Mouse (Mus musculus): ENCODE data around the gene Phkg2. TPM values are rescaled to one million over a fixed set of nuclear protein-coding genes. Genes with fewer than 3 reads are reported as not detected.

Phkg2 gene
- total RNA-seq, 1 experiment = 32.1 TPM

DNA sequence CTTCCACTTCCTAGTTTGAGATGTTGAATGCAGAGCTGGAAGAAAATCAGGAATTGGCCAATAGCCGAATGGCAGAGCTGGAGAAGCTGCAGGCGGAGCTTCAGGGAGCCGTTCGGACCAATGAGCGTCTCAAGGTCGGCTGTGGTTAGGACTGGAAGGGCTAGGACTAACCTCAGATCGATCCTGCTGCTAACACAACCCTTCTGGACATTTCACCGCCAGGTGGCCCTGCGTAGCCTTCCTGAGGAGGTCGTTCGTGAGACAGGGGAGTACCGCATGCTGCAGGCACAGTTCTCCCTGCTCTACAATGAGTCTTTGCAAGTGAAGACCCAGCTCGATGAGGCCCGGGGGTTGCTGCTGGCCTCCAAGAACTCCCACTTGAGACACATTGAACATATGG is 19.4 kb downstream of the Phkg2 start:
- H3K9ac ChIP-seq (ENCODE audit: insufficient read depth, low read depth, low read length, poor library complexity, severe bottlenecking) = no peak overlapping the region
- no peak for DNase-seq (ENCODE audit: low read depth, low spot score)

DNA sequence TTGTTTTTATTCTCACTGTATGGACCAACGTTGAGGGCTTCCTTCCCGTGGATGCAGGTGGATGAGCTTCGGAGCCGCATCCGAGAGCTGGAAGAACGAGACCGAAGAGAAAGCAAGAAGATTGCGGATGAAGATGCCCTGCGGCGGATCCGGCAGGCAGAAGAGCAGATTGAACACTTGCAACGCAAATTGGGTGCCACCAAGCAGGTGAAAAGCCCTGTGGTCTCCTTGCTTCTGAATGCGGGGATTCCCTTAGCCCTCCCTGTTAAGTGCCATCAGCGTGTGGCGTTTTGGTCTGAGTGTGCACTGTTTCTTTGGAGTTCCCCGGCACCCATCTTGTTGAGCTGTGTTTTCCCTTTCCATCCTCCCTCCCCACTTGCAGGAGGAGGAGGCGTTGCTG is 23.6 kb downstream of the Phkg2 start:
- Histone ChIP-seq H3K36me3 (ENCODE audit: control insufficient read depth, insufficient read depth, low read length, poor library complexity, severe bottlenecking) (peaks cover 80% of the 10 kb centered on the region), H3K9ac (ENCODE audit: insufficient read depth, low read depth, low read length, poor library complexity, severe bottlenecking) (peak overlapping the region; percentile 4; the same call in 1 of the 2 replicates), H3K4me3 (ENCODE audit: insufficient read depth in 1 of 2, low read depth in 1 of 2, low read length in 2 of 2, poor library complexity in 1 of 2, severe bottlenecking in 1 of 2) (no peak overlapping the region), H3K9me3 (ENCODE audit: control insufficient read depth, insufficient read depth, low read depth, low read length) (no peaks in the 10 kb centered on the region), H3K27ac (ENCODE audit: insufficient read depth, low read depth, low read length, poor library complexity, severe bottlenecking) (no peak overlapping the region), H3K4me1 (ENCODE audit: control insufficient read depth in 2 of 2, insufficient read depth in 2 of 2, low read length in 2 of 2, poor library complexity in 1 of 2) (no peaks in the 10 kb centered on the region)
- in situ Hi-C loops (cut with MboI; ENCODE audit: low sequenced_read_pairs in 2 of 2, unreplicated experiment in 2 of 2) = no loop called here
- DNase-seq (ENCODE audit: low read depth, low spot score) = no peak
- TF ChIP-seq ZNF384 (IDR thresholded peaks at IDR 0.05; ENCODE audit: low read depth, low read length) (no peak), CHD2 (IDR thresholded peaks at IDR 0.05; ENCODE audit: low read depth, low read length) (no peak), MAFK (IDR thresholded peaks at IDR 0.05; ENCODE audit: insufficient read depth, low read depth, low read length) (no peak), ZC3H11A (IDR thresholded peaks at IDR 0.05; ENCODE audit: borderline replicate concordance, low read depth, low read length) (no peak), HCFC1 (IDR thresholded peaks at IDR 0.05; ENCODE audit: borderline replicate concordance, insufficient read depth, low read length) (no peak)

More for the DNA sequence above, 19.4 kb downstream of the Phkg2 start:
- no peak overlapping the region for H3K27ac ChIP-seq (ENCODE audit: insufficient read depth, low read depth, low read length, poor library complexity, severe bottlenecking)
- H3K4me3 ChIP-seq (ENCODE audit: insufficient read depth in 1 of 2, low read depth in 1 of 2, low read length in 2 of 2, poor library complexity in 1 of 2, severe bottlenecking in 1 of 2) = no peak overlapping the region
- H3K36me3 ChIP-seq (ENCODE audit: control insufficient read depth, insufficient read depth, low read length, poor library complexity, severe bottlenecking) = peaks cover 68% of the 10 kb centered on the region
- in situ Hi-C loops (cut with MboI; ENCODE audit: low sequenced_read_pairs in 2 of 2, unreplicated experiment in 2 of 2) = no loop called here
- peaks cover 0 to 2% of the 10 kb centered on the region in 2 experiments; a peak in 1 of 4 replicates for H3K4me1 ChIP-seq (ENCODE audit: control insufficient read depth in 2 of 2, insufficient read depth in 2 of 2, low read length in 2 of 2, poor library complexity in 1 of 2)
- no peaks in the 10 kb centered on the region for H3K9me3 ChIP-seq (ENCODE audit: control insufficient read depth, insufficient read depth, low read depth, low read length)
- TF ChIP-seq CHD2 (IDR thresholded peaks at IDR 0.05; ENCODE audit: low read depth, low read length) (no peak), MAFK (IDR thresholded peaks at IDR 0.05; ENCODE audit: insufficient read depth, low read depth, low read length) (no peak), ZC3H11A (IDR thresholded peaks at IDR 0.05; ENCODE audit: borderline replicate concordance, low read depth, low read length) (no peak), ZNF384 (IDR thresholded peaks at IDR 0.05; ENCODE audit: low read depth, low read length) (no peak), HCFC1 (IDR thresholded peaks at IDR 0.05; ENCODE audit: borderline replicate concordance, insufficient read depth, low read length) (no peak)

DNA sequence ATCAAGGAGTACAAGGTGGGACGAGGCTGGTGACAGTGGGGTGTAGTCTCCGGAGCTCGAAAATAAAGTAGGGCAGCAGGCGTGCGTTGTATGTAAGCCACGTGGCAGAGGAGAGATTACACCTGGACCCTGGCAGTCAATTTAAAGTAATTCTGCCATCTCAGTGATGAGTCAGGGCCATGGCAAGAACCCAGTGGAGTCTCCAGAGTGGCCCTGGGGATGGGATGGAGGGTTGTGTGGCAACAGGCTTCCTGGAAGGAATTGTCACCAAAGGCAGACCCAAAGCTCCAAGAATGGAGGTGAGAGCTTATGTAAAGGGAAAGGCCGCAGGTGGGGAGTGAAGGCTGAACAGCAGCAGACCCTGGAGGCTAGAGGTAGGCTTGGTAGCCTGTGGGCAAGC is 27.5 kb downstream of the Phkg2 start:
- peaks cover 70% of the 10 kb centered on the region for H3K36me3 ChIP-seq (ENCODE audit: control insufficient read depth, insufficient read depth, low read length, poor library complexity, severe bottlenecking)
- DNase-seq (ENCODE audit: low read depth, low spot score) = no peak
- no peak overlapping the region for H3K27ac ChIP-seq (ENCODE audit: insufficient read depth, low read depth, low read length, poor library complexity, severe bottlenecking)
- in situ Hi-C loops (cut with MboI; ENCODE audit: low sequenced_read_pairs in 2 of 2, unreplicated experiment in 2 of 2) = no loop called here
- peaks cover 0 to 5% of the 10 kb centered on the region in 2 experiments; a peak in 2 of 4 replicates for H3K4me1 ChIP-seq (ENCODE audit: control insufficient read depth in 2 of 2, insufficient read depth in 2 of 2, low read length in 2 of 2, poor library complexity in 1 of 2)
- TF ChIP-seq ZC3H11A (IDR thresholded peaks at IDR 0.05; ENCODE audit: borderline replicate concordance, low read depth, low read length) = no peak
- no peak overlapping the region for H3K9ac ChIP-seq (ENCODE audit: insufficient read depth, low read depth, low read length, poor library complexity, severe bottlenecking)
- no peak overlapping the region for H3K4me3 ChIP-seq (ENCODE audit: insufficient read depth in 1 of 2, low read depth in 1 of 2, low read length in 2 of 2, poor library complexity in 1 of 2, severe bottlenecking in 1 of 2)
- H3K9me3 ChIP-seq (ENCODE audit: control insufficient read depth, insufficient read depth, low read depth, low read length) = no peaks in the 10 kb centered on the region

DNA sequence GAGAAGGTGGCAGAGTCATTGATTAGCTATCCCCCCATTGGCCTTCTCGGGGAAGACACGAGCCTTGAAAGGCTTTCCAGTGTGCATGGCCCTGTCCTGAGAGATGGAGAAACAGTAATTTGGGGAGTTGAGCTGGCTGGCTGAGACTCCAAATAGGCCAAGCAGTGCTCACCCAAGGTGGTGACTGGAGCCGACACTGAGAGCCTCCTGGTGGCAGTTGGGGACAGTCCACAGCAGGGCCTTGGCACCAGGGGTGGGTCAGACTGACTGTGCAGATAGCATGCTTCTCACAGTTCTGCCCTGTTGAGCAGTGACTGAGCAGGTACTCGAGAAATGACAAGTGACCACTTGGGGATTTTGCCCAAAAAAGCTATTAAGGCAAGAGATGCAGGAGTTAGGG is 28.6 kb downstream of the Phkg2 start:
- Histone ChIP-seq H3K36me3 (ENCODE audit: control insufficient read depth, insufficient read depth, low read length, poor library complexity, severe bottlenecking) (peaks cover 58% of the 10 kb centered on the region), H3K27ac (ENCODE audit: insufficient read depth, low read depth, low read length, poor library complexity, severe bottlenecking) (no peak overlapping the region), H3K9me3 (ENCODE audit: control insufficient read depth, insufficient read depth, low read depth, low read length) (no peaks in the 10 kb centered on the region), H3K4me1 (ENCODE audit: control insufficient read depth in 2 of 2, insufficient read depth in 2 of 2, low read length in 2 of 2, poor library complexity in 1 of 2) (peaks cover 0 to 5% of the 10 kb centered on the region in 2 experiments; a peak in 2 of 4 replicates), H3K4me3 (ENCODE audit: insufficient read depth in 1 of 2, low read depth in 1 of 2, low read length in 2 of 2, poor library complexity in 1 of 2, severe bottlenecking in 1 of 2) (no peak overlapping the region), H3K9ac (ENCODE audit: insufficient read depth, low read depth, low read length, poor library complexity, severe bottlenecking) (no peak overlapping the region)
- no peak for DNase-seq (ENCODE audit: low read depth, low spot score)
- TF ChIP-seq MAFK (IDR thresholded peaks at IDR 0.05; ENCODE audit: insufficient read depth, low read depth, low read length) = no peak
- TF ChIP-seq CHD2 (IDR thresholded peaks at IDR 0.05; ENCODE audit: low read depth, low read length) = no peak
- TF ChIP-seq HCFC1 (IDR thresholded peaks at IDR 0.05; ENCODE audit: borderline replicate concordance, insufficient read depth, low read length) = no peak
- TF ChIP-seq ZC3H11A (IDR thresholded peaks at IDR 0.05; ENCODE audit: borderline replicate concordance, low read depth, low read length) = no peak
- TF ChIP-seq ZNF384 (IDR thresholded peaks at IDR 0.05; ENCODE audit: low read depth, low read length) = no peak
- in situ Hi-C loops (cut with MboI; ENCODE audit: low sequenced_read_pairs in 2 of 2, unreplicated experiment in 2 of 2) = no loop called here

DNA sequence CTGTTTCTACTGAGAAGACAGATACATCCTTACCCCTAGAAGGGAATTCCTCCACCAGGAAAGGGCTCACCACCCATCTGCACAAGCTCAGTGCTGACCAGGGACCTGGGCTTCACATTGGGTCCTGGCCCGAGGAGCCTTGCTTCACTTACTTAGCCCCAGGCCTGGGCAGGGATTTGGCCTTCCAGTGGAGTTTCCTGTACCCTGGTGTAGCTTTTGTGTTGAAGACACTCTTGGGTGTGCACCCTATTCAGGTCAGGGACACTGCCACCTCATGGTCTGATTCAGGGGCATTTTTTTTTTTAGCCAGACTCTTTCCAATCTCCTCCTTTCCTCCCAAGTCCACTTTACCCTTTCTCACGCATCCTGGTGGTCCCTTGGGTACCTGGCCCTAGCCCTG is 29.8 kb downstream of the Phkg2 start:
- DNase-seq (ENCODE audit: low read depth, low spot score) = no peak
- no peak overlapping the region for H3K27ac ChIP-seq (ENCODE audit: insufficient read depth, low read depth, low read length, poor library complexity, severe bottlenecking)
- TF ChIP-seq HCFC1 (IDR thresholded peaks at IDR 0.05; ENCODE audit: borderline replicate concordance, insufficient read depth, low read length) (no peak), ZC3H11A (IDR thresholded peaks at IDR 0.05; ENCODE audit: borderline replicate concordance, low read depth, low read length) (no peak), ZNF384 (IDR thresholded peaks at IDR 0.05; ENCODE audit: low read depth, low read length) (no peak), MAFK (IDR thresholded peaks at IDR 0.05; ENCODE audit: insufficient read depth, low read depth, low read length) (no peak), CHD2 (IDR thresholded peaks at IDR 0.05; ENCODE audit: low read depth, low read length) (no peak)
- H3K4me1 ChIP-seq (ENCODE audit: control insufficient read depth in 2 of 2, insufficient read depth in 2 of 2, low read length in 2 of 2, poor library complexity in 1 of 2) = peaks cover 0 to 5% of the 10 kb centered on the region in 2 experiments; a peak in 2 of 4 replicates
- peaks cover 47% of the 10 kb centered on the region for H3K36me3 ChIP-seq (ENCODE audit: control insufficient read depth, insufficient read depth, low read length, poor library complexity, severe bottlenecking)
- in situ Hi-C loops (cut with MboI; ENCODE audit: low sequenced_read_pairs in 2 of 2, unreplicated experiment in 2 of 2) = no loop called here
- no peak overlapping the region for H3K4me3 ChIP-seq (ENCODE audit: insufficient read depth in 1 of 2, low read depth in 1 of 2, low read length in 2 of 2, poor library complexity in 1 of 2, severe bottlenecking in 1 of 2)
- H3K9ac ChIP-seq (ENCODE audit: insufficient read depth, low read depth, low read length, poor library complexity, severe bottlenecking) = no peak overlapping the region
- H3K9me3 ChIP-seq (ENCODE audit: control insufficient read depth, insufficient read depth, low read depth, low read length) = no peaks in the 10 kb centered on the region

All from ES-E14 (cell line).